Mouse (Mus musculus) layer of hippocampus, adult 9-11 months (tissue): ENCODE measurements around the gene Tph1.

Experiments used
- DNase-seq: peaks from one replicate; pipeline ENCODE4 v3.0.0; 2022

Tph1 gene

DNA sequence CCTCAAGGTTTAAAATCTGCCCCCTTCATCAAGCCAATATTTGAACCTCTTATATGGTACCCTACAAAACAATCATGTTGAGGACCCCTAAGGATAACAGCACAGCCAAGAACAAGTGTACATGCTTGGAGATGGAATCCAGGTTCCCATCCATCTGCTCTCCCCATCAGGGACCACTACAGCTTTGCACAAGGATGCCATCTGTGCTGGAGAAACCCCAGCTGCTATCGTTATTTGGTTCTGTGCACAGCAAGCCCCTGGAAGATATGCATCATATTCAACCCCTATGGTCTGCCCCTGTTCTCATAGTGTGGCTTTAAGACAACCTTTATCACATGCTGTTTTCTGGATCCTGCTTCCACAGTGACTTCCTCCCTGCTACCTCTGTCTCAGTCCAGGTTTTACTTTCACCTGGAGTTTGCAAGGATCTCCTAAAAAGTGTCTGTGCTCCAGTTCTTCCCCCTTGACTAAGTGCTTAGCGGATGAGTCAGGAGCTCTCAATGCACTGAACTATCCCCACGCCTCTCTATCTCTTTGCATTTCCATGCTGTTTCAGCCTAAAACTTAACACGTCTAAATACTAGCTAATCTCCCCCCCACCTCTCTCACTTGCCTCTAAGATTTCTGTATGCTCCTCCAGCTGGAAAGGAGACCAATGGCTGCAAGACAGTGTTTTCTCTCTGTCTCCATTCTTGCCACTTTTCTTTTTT, 23.8 kb downstream of the Tph1 start:
- DNase-seq, result peak; percentile 28

DNA sequence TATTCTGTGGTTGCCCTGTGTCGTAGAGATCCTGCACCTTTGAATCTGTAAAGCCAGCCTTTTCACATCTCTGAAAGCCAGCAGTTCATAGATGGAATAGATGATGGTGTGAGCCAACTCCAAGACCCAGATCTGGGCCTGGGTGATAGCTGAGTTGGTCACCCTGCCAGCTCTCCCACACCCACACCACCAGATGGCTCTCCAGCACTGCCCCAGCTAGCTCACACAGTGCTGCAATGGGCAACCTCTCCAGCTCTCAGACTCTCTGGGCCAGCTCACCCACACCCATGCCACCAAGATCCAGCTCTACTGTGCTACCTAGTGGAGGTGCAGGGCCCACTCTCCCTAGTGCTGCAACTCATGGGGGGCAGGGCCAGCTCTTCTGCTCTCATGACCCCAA, 29.2 kb downstream of the Tph1 start:
- DNase-seq, result no peak

GRCm38 (mm10) chr7:46640062-46640461, 32.3 kb downstream of the Tph1 start:
- no peak for DNase-seq

DNA sequence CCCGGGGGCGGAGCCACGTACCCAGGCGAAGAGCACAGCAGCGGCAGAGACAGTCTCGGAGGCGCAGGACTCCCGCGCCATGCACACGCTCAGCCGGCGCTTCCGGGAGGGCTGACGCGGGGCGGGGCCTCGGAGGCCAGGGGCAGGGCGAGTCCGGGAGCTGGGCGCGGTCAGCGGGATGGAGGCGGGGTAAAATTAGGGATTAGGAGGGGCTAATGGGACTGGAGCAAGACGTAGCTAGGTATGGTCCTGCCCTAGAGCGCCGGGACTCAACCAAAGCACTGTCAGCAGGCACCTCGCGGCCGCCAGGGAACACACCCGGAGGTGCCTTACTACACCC, 32.7 kb downstream of the Tph1 start, which contains the start of gene Sergef:
Sergef (minus strand) TSS at position 116 of the 340 bp plus-strand sequence.
- DNase-seq, result peak; percentile 91

- peak; percentile 28 for DNase-seq
These were observed 33.2 kb downstream of the Tph1 start for GRCm38 (mm10) chr7:46638889-46639691.

- DNase-seq, result no peak
These were observed 43.9 kb downstream of the Tph1 start for GRCm38 (mm10) chr7:46628375-46628975.

GRCm38 (mm10) chr7:46623979-46624378, 48.4 kb downstream of the Tph1 start:
- DNase-seq, result no peak

DNA sequence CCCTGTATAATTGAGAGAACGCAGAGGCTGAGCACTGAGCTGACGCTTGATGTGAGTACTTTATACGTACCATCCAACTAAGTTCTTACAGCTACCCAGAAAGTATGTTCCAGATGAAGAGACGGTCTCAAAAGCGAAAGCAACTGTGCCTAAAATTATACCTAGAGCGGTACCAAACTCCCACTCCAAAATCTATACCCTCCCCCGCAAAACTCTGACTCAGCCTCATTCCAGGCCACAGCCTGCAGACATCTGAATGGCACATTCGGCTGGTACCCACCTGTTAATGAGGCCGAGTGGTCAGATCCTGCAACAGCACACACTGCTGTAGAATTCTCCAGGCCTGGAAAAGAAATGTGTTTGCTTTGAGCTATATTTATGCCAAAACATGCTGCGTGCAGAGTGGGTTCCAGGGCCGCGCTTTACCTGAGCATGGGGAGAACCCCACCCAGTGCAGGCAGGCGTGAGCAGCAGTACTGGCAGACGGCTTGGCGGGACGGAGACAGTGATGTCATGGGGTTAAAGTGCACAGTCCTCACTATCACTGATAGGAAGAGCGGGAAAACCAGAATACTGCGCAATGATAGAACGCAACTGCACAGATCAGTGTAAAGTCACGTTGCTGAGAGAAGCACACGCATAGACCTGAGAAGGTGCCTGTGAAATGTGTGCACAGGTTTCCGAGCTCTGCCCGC, 53.8 kb downstream of the Tph1 start:
- DNase-seq, result peak; percentile 42

- no peak for DNase-seq
These were observed 55.8 kb downstream of the Tph1 start for GRCm38 (mm10) chr7:46616429-46617005.

DNA sequence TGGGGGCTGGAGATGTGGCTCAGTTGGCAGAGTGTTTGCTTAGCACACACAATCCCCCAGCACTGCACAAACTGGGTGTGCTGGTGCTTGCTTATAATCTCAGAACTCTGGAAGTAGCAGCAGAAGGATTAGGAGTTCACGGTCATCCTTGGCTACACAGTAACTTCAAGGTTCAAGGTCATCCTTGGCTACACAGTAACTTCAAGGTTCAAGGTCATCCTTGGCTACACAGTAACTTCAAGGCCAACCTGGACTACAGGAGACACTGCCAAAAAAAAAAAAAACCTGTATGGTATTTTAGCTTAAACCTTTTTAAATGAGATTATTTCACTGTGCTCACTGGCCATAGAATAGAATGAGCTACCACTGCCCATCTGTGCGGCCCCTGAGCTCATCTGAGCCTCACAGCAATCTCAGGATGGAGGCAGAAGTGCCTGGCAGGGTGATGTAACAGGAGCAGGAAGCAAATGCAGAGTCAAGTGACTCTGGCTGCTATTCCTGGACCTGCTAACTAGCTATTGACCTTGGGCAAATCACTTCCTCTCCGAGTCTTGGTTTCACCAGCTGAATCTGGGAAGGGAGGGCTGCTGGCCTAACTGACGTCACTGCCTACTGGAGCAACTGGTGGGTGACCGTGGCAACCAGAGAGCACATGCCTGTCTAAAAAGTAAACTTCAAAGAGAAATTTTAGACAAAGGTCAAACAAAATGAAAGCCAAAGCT, 56.9 kb downstream of the Tph1 start:
- peak; percentile 76 for DNase-seq

DNA sequence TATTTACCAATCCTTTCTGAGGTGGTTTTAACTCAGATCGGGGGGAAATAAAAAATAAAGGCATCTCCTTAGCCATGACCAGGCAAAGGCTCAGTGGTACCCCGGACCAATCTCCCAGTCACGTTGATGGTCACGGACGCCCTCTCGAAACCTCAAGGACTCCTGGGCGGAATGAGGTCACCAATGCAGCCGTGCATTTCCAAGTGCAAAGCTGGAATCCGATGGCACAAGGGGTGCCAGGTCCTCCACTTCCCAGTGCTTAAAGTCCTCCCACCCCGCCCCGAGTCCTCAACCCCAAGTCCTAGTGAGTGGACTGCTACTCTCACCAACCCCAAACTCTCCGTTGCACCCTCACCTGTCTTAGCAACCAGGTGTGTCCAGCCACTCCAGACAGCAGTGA, 58.1 kb downstream of the Tph1 start:
- no peak for DNase-seq

GRCm38 (mm10) chr7:46613091-46613490, 59.2 kb downstream of the Tph1 start:
- no peak for DNase-seq

DNA sequence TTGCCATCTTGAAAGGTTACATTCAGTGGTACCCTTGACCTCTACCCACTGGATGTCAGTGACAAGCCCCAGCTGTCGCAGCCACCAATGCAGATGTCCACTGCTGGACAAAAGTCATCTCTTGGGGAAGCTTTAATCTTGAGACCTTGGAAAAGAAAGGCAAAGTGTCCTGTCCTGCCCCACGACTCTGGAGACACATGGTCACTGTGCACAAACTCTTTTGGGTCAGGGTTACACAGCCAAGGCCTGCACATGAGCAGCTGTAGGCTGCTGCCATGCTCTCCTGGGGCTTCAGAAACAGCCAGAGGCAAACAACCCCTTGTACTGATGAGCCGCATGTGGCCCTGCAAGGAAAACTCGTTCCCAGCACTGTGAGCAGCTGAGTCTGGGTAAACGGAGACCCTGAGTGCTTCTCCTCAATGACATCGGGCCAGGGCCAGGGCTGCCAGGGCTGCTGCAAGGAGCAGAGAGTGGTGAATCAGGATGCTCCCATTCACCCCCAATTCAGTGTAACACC, 59.9 kb downstream of the Tph1 start:
- no peak for DNase-seq

DNA sequence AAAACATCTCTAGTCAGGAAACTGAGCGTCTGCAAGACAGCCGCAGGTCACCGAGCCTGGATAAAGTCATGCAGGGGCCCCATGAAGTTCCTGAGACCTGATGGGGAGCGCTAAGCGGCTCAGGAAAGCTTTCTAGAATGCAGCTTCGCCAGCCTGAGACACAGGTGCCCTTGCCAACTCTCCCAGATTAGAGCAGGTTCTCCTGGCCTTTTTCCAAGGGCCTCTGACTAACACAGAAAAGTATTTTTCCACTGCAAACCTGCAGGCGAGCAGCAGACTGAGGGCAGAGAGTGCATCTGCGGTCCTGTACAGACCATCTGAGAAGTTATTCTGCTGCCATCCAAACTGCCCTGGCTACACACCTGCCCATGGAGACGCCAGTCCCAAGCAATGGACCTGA, 60.4 kb downstream of the Tph1 start:
- DNase-seq, result no peak

DNA sequence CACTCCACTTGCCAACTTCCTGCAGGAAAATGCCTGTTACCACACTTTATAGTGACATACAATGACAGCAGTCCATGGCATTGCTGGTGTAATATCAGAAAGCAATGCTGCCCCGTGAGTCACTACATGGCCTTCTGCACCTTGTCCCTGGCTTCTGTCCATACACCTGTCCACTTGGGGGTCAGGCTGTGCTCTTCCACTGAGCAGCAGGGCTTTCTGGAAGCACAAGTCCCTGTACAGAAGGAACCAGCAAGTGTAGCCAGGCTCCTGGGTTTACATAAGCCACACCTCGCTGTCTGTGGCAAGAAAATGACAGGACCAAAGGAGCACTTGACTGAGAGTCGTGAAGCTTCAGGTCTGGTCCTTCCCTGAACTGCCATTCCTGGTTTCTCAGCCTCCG, 63.0 kb downstream of the Tph1 start:
- DNase-seq, result no peak

DNA sequence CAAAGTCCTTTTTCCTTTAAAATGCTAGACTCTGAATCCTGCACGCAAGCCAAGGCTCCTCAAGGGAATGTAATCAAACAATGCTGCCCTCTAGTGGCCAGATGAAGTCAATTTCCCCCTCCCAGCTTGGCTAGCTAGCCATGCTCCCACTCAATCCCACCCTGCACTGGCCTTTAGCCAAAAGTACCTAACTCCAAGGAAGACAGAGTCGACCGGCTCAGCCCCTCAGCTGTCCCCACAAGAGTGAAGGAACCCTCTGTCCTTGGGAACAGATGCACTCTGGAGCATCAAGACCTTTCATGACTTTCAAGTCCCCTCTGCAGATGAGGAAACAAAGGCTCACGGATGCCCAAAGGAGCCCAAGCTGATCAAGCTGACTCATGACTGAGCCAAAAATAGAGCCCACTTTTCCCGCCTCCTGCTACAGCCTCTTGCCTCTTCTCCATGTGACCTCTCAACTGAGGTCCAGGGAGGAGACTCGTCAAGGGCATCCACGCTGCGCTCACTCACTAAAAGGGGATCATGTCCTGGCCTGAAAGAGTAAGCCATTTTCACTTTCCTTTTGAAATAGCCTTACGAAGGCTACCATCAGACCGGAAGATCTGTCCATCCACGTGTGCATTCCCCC, 64.8 kb downstream of the Tph1 start:
- peak; percentile 66 for DNase-seq

GRCm38 (mm10) chr7:46607031-46607426, 65.3 kb downstream of the Tph1 start:
- DNase-seq, result no peak

DNA sequence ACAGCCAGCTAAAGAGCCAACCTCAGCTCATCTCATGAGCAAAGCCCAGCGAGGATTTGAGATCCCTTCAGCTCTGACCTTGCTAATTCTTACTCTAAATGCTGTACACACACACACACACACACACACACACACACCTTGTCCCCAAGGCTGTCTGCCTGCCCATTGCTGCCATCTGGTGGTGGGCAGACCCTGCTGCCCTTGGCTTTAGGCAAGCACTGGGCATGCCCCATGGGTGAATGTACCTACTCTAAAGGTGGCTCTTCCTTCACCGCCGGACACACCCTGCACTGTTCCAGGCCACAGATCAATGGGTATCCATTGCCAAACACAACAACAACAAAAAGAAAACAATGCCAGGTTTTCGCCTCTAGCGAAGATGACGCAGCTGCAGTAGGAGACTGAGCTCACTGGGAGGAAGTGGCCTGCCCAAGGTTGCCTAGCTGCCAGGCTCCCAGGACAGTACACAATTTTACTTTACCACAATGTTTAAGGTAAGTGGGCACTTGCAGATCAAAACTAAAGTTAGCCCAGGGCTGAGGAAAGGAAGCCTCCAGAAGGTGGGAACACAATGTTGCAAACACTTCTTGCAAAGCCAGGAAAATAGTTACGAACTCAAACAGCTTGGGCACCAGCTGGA, 65.8 kb downstream of the Tph1 start:
- peak; percentile 72 for DNase-seq

DNA sequence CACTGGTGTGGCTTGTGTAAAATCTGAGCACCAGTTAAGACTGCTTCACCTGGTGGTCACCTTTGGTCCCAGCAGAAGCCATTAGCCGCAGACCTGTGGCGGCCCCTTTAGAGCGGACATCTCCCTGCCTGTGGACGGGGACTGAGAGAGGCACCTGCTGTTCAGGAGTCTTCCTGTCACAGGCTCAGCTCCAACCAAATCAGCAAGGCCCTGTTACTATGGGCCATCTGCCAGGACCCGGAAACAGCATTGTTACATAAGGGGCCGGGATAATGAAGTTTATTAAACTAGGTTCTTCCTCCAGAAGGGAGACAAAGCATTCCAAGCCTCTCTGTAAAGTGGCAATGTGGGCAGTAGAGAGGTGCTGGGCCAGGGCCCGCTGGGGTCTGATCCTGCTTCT, 69.3 kb downstream of the Tph1 start:
- no peak for DNase-seq

DNA sequence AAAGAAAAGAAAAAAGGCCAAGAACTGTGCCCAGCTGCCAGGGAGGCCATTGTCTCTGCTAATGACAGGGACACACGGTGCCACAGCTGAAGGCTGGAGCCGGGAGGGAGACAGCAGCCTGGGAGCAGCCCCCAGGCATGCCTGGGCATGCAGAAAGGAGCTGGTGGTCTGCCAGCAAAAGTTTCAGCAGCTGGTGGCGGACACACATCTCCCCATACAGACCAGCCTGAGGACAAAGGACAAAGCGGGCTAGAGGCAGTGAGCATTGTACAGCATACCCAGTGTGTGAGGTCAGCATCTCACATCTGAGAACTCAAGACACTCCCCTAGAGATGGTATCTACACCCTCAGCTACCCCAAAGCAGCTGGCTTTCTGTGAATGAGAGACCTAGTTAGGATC, 70.3 kb downstream of the Tph1 start:
- DNase-seq, result no peak

- DNase-seq, result no peak
These were observed 71.2 kb downstream of the Tph1 start for GRCm38 (mm10) chr7:46601097-46601496.
